Mouse (Mus musculus): ENCODE measurements around the gene Rdh1.
"Not testable (repeated sequence)": the region's sequence is repeated elsewhere in the genome, so short reads cannot be mapped to it uniquely, and the experiment has no call there.

The Rdh1 gene

GRCm38 (mm10) chr10:127748847-127749612, 10.5 kb upstream of the Rdh1 start:
- no peak for DNase-seq (ENCODE audit: low spot score in 2 of 2)

DNA sequence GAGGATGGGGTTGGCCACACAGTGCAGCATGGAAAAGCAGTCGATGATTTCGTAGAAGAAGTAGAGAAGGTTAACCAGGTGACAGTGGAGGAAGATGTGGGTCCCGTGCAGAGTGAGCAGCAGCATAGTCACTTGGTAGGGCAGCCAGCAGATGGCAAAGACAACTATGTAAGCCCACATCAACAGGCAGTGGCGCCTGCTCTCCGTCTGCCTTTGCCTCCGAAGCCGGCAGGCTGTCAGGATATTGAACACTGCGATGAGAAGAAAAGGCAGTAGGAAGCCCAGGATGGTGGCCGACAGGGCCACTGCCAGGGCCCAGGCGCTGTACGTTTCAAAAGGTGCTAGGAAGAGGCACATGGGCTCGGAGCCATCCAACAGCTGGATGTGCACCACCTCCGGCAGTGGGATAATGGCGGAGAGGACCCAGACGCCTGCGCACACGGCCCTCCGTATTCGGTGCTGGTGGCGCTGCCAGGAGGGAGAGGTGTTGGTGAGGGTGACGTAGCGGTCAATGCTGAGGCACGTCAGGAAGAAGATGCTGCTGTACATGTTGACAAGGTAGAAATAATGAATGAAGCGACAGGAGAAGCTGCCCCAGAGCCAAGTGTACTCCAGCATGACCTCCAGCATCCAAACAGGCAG, 9.3 kb upstream of the Rdh1 start:
- DNase-seq (ENCODE audit: low spot score in 2 of 2) = no peak

DNA sequence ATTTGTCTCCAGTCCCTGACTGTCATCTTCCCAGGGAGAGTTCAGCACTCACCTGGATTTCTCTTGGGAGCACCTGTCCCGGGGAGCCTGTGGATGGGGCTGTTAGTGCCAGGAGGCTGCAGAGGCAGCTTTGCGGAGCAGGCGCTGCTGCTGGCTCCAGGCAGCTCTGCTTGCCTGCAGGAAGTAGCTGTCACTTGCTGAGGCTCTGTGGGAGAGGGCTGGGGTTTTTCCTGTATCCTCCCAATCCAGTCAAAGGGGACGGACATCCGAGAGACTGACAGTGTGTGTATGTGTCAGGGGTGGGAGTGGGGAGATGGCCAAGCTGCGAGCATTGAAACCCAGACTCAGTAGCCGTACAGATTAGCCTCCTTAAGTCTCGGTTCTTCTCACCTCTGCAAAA, 8.0 kb upstream of the Rdh1 start, which contains the start of gene Gpr182:
TSS of gene Gpr182 (minus strand) at position 185 of the 400 bp plus-strand sequence.
- peak in 1 of 2 experiments; percentile 17 for DNase-seq (ENCODE audit: low spot score in 2 of 2)

GRCm38 (mm10) chr10:127754566-127755166, 4.9 kb upstream of the Rdh1 start:
- DNase-seq (ENCODE audit: low spot score in 2 of 2) = peak in 1 of 2 experiments; percentile 7

GRCm38 (mm10) chr10:127755246-127755645, 4.3 kb upstream of the Rdh1 start:
- DNase-seq (ENCODE audit: low spot score in 2 of 2) = peak in 1 of 2 experiments; percentile 3

DNA sequence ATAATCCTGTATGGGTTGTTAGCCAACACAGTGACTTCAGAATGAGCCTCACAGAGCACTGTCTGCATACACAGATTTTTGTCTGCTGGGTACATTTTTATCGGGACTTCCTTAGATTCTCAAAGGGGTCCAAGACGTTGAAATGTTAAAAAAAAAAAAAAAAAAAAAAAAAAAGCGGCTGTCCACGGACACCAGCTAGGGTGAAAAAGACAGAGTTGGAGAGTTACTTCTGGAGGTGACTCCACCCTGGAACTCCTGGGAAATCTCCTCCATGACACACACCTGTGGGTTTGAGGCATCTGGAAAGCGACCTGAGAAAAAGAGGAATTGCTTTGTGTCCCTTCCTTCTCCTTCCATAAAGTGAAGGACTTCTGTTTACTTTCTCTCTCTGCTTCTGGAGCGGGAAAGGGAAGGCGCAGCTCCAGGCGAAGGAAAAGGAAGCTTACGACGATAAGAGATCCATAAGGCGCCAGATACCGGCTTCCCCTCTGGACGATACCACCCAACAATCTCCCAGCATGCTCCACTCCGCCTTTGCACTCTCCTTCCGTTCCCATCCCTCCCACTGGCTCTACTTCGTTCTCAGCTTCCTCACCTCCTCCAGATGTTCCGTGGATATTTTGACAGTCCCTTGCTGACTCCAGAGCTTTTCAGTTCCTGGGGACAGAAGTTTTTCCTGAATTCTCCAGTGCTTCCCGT, 3.6 kb upstream of the Rdh1 start:
- peak in 1 of 2 experiments; percentile 16 for DNase-seq (ENCODE audit: low spot score in 2 of 2)

GRCm38 (mm10) chr10:127762926-127763325, 3.4 kb downstream of the Rdh1 start:
- not testable (repeated sequence) for DNase-seq (ENCODE audit: low spot score in 2 of 2)

DNA sequence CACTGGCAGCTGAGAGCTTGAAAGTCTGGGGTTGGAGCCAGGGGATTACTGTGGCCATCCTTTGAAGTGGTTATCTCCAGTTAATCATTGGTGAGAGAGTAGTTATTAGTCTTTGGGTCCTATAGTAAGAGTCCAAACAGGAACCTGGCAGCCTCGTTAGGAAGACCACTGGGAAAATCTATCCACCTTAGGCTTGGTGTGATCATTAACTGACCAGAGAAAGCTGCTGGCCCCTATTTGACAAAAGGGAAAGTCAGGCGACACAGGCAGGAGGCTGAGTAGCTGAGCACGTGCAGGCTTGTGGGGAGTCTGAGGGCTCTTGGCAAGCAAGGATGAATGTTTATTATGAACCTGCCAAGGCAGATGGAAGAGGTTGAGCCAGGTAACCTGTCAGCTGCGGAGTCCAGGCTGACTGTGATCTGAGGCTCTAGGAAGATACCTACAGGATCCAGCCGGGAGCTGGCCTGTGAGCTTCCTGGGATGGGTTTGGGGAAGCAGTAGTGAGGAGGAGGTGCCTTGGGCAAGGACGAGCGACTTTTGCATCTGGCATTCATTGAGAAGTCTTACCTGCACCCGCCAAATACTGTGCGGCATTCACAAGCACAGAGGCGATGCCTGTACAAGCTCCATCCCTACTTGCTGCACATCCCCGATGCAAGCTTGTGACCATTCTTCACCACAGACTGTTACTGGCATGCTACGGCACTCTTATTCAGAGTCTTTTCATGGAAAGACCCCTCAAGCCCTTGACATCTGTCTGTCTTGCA, 4.6 kb downstream of the Rdh1 start:
- no peak for DNase-seq (ENCODE audit: low spot score in 2 of 2)

DNA sequence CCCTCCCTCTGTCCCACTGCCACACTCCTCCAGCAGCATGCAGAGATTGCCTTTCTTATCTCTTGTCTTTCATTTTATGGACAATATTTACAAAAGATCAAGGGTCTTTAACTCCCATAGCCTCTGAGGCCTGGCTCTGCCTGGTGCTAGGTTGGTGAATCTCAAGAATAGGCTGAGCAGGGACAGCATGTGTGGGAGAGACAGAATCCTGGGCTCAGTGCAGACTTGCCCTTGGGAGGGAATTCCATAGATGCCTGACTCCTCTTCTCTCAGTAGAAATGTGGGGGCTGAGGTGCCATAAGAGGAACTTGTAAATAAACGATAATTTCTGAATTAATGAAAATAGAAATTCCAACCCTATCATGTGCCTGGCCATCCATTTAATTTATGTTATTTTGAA, 7.0 kb downstream of the Rdh1 start:
- no peak for DNase-seq (ENCODE audit: low spot score in 2 of 2)

DNA sequence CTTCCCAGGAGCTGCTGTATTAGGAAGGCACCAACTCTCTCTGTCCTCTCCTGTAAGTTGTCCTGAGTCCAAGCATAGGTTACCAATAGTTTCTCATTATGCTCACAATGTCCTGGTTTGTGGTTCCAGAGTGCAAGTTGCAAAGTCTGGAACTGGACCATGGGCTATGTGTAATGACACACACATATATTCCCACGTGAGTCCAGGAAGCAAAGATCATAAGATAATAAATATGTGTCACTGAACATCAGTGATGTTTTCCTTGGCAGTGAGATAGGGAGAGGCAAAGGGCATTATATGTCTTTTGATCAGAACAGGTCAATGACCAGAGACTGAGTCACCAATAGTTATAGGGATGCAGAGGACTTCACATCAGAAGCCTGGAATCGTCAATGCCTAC, 16.5 kb downstream of the Rdh1 start, which contains the start of gene Rdh9:
TSS of gene Rdh9 (plus strand) at position 376 of the 400 bp plus-strand sequence.
- DNase-seq (ENCODE audit: low spot score in 2 of 2) = no peak

- DNase-seq (ENCODE audit: low spot score in 2 of 2) = not testable (repeated sequence)
Observed at GRCm38 (mm10) chr10:127782321-127782720, 22.8 kb downstream of the Rdh1 start.

GRCm38 (mm10) chr10:127785411-127785810, 25.9 kb downstream of the Rdh1 start:
- DNase-seq (ENCODE audit: low spot score in 2 of 2) = not testable (repeated sequence)

DNA sequence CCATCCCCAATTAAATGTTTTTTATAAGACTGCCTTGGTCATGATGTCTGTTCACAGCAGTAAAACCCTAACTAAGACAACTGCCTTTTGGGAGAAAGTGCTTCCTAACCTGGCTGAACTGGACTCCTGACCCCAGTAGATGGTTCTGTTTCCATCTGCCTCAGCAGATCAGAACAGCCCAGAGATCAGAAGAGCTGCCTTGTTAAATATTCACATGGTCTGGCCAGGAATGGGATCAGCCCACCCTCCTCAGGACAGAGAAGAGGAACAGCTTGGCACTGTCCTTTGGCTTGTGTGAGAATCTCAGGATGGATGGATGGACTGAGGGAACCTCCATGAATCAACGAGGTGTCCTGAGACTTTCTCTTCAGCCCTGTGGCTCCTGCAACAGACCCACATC, 39.8 kb downstream of the Rdh1 start:
- no peak for DNase-seq (ENCODE audit: low spot score in 2 of 2)

DNA sequence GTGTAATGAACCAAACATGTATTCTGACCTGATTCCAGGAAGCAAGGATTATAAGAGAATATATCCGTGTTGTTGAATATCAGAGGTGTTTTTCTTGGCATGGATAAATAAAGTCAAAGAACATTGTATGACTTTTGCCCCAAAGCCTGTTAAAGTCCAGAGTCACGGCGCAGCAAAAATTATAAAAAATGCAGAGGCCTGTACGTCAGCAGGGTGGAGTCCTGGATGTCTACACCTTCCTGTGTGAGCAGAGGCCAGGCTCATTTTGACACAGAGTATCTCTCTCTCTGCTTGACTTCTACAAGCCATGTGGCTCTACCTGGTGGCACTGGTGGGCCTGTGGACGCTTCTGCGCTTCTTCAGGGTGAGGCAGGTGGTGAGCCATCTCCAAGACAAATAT, 41.4 kb downstream of the Rdh1 start, which contains the start of gene Rdh16:
TSS of gene Rdh16 (plus strand) at position 262 of the 400 bp plus-strand sequence.
- DNase-seq (ENCODE audit: low spot score in 2 of 2) = no peak

- DNase-seq (ENCODE audit: low spot score in 2 of 2) = no peak
Observed at GRCm38 (mm10) chr10:127801612-127802011, 42.1 kb downstream of the Rdh1 start.

DNA sequence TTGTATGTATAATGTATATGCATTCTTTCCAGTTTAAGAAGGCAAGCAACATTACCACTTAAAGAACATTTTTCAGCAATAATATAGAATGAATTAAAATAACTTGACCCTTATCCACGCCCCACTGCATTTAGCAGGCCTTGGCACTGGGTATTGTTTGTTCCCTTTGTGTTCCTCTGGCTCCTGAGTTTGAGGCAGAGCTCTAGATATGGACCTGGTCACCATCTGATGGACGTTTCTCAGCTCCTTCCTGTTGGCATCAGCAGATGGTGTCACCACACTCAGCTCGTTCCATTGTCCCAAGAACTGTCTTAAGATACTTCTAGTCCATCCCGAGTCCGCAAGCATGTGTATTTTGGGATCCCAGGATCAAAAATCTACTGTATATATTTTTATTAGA, 42.7 kb downstream of the Rdh1 start:
- no peak for DNase-seq (ENCODE audit: low spot score in 2 of 2)

DNA sequence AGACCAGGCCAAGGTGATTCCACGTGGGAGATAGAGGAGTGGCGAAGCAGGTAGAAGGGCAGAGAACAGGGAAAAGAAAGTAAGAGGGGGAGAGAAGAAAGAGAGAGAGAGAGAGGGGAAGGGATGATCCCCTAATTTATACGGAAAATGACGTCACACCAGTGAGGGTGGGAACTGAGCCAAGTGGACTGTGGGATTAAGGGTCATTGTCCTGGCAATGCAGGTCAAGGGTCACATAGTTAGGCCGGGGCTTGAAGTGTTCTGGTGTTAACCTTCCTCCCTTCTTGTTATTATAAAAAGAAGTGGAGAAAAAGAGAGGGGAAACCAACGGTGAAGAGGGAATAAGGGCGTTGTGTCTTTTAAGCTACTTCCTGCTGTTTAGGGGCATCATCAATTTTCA, 44.9 kb downstream of the Rdh1 start:
- DNase-seq (ENCODE audit: low spot score in 2 of 2) = no peak

DNA sequence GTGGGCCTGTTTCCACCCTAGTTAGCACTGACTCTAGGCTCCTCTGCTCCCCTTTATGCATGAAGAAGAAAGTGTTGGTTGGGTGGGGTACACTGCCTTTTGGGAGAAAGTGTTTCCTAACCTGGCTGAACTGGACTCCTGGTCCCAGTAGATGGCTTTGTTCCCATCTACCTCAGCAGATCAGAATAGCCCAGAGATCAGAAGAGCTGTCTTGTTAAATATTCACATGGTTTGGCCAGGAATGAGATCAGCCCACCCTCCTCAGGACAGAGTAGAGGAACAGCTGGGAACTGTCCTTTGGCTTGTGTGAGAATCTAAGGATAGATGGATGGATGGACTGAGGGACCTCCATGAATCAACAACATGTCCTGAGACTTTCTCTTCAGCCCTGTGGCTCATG, 56.4 kb downstream of the Rdh1 start:
- no peak for DNase-seq (ENCODE audit: low spot score in 2 of 2)

GRCm38 (mm10) chr10:127817268-127817910, 57.9 kb downstream of the Rdh1 start:
- DNase-seq (ENCODE audit: low spot score in 2 of 2) = not testable (repeated sequence)
